Mouse (Mus musculus) E14TG2a.4 (cell line): ENCODE measurements around the gene Igfals.

Source experiments
- H3K27me3 ChIP-seq: 2 replicates; pipeline ENCODE4 v1.6.1; 2014; ENCODE audit warnings: low read length, control low read depth; ENCODE audit not compliant: insufficient read depth
- H3K36me3 ChIP-seq: 2 replicates; pipeline ENCODE4 v1.6.1; 2014; ENCODE audit warnings: low read length, control low read depth; ENCODE audit not compliant: insufficient read depth
- H3K4me1 ChIP-seq: replicated peaks from 2 replicates; pipeline ENCODE4 v1.6.1; 2014; ENCODE audit warnings: low read depth, low read length, control low read depth
- H3K4me3 ChIP-seq: replicated peaks from 2 replicates; pipeline ENCODE4 v1.5.1; 2014; ENCODE audit warnings: mild to moderate bottlenecking, low read length
- H3K9me3 ChIP-seq: 2 replicates; pipeline ENCODE4 v1.6.1; 2014; ENCODE audit warnings: low read length, control low read depth
- CTCF ChIP-seq: conservative IDR thresholded peaks from 2 replicates; pipeline ENCODE4 v1.5.1; 2014; ENCODE audit warnings: low read length
- NANOG ChIP-seq: IDR thresholded peaks from 2 replicates; pipeline ENCODE4 v1.6.1; 2014; ENCODE audit warnings: borderline replicate concordance, low read length, mixed read lengths
- POU5F1 ChIP-seq: IDR thresholded peaks from 2 replicates; pipeline ENCODE4 v1.6.1; 2014; ENCODE audit warnings: low read length, borderline replicate concordance

Igfals gene

GRCm38 (mm10) chr17:24844525-24844924 is 21.3 kb upstream of the Igfals start:
- Histone ChIP-seq H3K9me3 (no peaks in the 10 kb centered on the region), H3K4me1 (peaks cover 26% of the 10 kb centered on the region), H3K4me3 (no peak overlapping the region), H3K27me3 (peaks cover 4% of the 10 kb centered on the region; the same call in 1 of the 2 replicates), H3K36me3 (peaks cover 8% of the 10 kb centered on the region; the same call in 1 of the 2 replicates)
- TF ChIP-seq NANOG, result no peak
- TF ChIP-seq CTCF, result no peak
- no peak for TF ChIP-seq POU5F1

DNA sequence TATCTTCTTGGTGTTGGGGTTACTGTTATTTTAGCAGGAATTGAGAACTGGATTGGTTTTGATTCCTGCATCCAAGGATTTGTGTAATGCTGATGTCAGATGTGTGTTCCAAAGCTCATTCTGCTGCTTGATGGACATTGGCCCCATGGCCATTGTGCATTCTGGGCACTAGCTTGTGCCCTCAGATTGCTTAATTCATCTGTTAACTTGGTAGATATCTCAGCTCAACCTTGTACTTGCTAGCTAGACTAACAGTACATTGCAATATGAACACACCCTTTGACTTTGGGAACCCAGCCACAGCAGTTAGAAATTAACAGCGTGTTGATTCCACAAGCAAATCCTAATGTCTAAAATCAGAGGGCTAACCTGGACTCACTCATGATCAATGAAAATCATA is 18.4 kb upstream of the Igfals start:
- no peak for TF ChIP-seq CTCF
- no peak for TF ChIP-seq POU5F1
- TF ChIP-seq NANOG, result no peak
- Histone ChIP-seq H3K4me3 (no peak overlapping the region), H3K4me1 (peaks cover 36% of the 10 kb centered on the region), H3K9me3 (no peaks in the 10 kb centered on the region), H3K27me3 (peaks cover 13% of the 10 kb centered on the region), H3K36me3 (peaks cover 8% of the 10 kb centered on the region)

DNA sequence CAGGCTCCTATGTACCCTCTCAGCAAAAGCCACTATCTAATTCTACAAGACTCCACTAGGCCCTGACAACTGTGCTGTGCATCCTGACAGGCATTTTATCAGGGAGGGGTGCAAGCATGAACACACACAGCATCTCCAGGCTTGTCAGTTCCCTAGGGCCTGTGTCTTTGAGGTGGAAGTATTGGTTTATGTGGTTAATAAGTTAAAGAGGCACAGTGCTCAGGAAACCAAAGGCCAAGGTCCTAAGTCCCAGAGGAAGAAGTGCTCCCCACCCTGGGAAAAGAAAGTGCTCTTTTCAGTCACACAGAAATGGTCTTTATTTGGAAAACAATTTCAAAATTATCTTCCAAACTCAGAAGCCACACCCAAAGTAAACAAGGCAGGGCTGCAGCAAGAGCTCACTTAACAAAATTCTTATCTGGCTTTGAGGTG is 17.2 kb upstream of the Igfals start:
- Histone ChIP-seq H3K27me3 (peaks cover 13% of the 10 kb centered on the region), H3K4me3 (peak overlapping the region; percentile 98), H3K9me3 (no peaks in the 10 kb centered on the region), H3K4me1 (peaks cover 36% of the 10 kb centered on the region), H3K36me3 (peaks cover 18% of the 10 kb centered on the region)
- TF ChIP-seq POU5F1 (no peak), NANOG (no peak), CTCF (no peak)

GRCm38 (mm10) chr17:24849733-24850064 is 16.1 kb upstream of the Igfals start:
- TF ChIP-seq POU5F1 (no peak), CTCF (no peak), NANOG (no peak)
- H3K4me3 ChIP-seq, result peak overlapping the region; percentile 98

GRCm38 (mm10) chr17:24850065-24850772 is 15.6 kb upstream of the Igfals start, which contains the start of gene Fahd1:
TSS of gene Fahd1 (minus strand) at chr17:24850364.
- Histone ChIP-seq H3K9me3 (no peaks in the 10 kb centered on the region), H3K36me3 (peaks cover 26% of the 10 kb centered on the region), H3K4me1 (peaks cover 23% of the 10 kb centered on the region), H3K27me3 (peaks cover 10% of the 10 kb centered on the region), H3K4me3 (peak within 1 kb of the TSS; percentile 98)
- TF ChIP-seq POU5F1 (no peak), CTCF (no peak), NANOG (no peak)

More at GRCm38 (mm10) chr17:24849733-24850064, 16.1 kb upstream of the Igfals start:
- Histone ChIP-seq H3K4me1 (peaks cover 29% of the 10 kb centered on the region), H3K27me3 (peaks cover 10% of the 10 kb centered on the region), H3K9me3 (no peaks in the 10 kb centered on the region), H3K36me3 (peaks cover 24% of the 10 kb centered on the region)

DNA sequence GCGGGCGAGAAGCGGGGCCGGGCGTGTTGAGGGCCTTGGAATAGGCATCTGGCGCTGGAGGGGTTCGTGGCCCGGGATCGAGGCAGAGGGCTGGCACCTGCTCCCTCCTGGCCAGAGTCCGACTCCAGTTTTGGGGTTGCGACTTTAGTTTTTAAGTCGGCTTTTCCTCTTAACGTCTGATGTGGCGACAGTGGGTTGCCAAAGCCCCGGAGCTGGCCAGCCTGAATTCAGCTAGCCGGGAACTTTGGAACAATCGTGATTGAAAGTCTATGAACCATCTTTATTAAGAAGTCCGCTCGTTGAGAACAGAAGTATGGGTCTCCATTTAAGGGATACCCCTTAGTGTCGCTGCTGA is 15.0 kb upstream of the Igfals start:
- Histone ChIP-seq H3K4me1 (peaks cover 21% of the 10 kb centered on the region), H3K27me3 (peaks cover 10% of the 10 kb centered on the region), H3K36me3 (peaks cover 32% of the 10 kb centered on the region), H3K4me3 (peak overlapping the region; percentile 98), H3K9me3 (no peaks in the 10 kb centered on the region)
- TF ChIP-seq CTCF, result no peak

DNA sequence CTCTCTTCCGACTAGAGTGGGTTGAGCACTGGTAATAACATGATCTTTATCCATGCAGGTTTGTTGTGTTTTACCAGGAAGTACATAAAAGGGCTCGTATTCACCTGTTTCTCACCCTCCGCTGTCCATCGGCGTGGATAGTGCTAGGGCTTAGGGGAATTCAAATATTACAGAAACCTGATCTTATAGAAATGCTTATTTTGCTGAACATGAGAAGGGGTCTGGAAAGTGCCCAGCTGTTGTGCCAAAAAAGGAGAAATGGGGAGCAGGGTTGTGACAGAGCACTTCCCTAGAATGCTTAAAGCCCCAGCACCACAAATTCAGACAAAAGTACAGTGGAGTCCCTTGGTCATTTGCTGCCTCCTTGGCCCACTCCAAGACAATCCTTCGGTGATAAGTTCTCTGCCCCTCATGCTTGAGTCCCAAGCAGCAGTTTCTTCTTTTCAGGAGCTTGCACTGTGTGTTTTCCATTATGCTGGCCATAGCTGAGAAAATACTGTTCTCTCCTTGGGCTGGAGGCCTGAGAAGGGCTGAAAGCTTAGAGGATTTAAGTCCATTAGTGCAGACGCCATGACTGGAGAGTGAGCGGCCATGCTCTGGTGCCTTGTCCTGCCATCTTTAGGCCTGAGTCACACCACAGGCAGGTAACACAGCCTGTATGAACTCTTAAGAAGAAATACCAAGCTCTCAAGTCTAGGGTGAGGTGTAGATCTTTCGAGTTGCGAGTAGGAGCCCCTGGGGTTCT is 14.2 kb upstream of the Igfals start:
- H3K9me3 ChIP-seq, result no peaks in the 10 kb centered on the region
- peaks cover 25% of the 10 kb centered on the region for H3K4me1 ChIP-seq
- H3K36me3 ChIP-seq, result peaks cover 40% of the 10 kb centered on the region
- H3K4me3 ChIP-seq, result peak overlapping the region; percentile 98
- peaks cover 10% of the 10 kb centered on the region for H3K27me3 ChIP-seq
- TF ChIP-seq POU5F1 (no peak), CTCF (no peak), NANOG (no peak)

DNA sequence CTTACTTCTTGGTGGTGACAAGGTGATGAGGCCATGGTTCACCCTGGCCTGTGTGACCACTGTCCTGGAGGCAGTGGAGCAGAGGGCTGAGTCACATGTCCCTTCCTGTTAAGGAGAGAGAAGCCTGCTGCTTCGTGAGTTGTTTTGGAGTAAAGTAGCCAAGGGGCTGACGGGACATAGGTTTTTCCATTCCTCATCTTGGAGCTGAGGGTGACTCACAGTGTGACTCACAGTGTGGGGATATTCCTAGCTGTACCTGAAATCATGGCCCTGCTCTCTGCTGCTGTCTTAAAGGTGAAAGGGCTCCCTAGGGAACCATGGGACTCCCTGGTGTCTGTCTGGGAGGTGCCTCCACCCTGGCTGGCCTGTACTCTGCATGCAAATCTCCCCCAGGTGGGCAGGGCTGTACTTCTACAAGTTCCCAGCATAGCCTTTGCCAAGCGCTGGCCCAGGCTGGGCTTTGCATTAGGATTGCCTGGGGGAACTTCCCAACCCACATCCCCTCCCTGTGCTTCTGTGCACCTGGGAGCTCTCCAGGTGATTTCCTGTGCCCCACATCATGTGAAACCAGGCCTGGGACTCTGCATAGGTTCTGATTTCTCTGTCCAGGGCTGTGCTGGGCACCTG is 9.8 kb upstream of the Igfals start:
- Histone ChIP-seq H3K27me3 (peaks cover 9% of the 10 kb centered on the region), H3K4me3 (no peak overlapping the region), H3K9me3 (no peaks in the 10 kb centered on the region), H3K4me1 (peaks cover 32% of the 10 kb centered on the region), H3K36me3 (peaks cover 61% of the 10 kb centered on the region)
- no peak for TF ChIP-seq POU5F1
- TF ChIP-seq NANOG, result no peak
- no peak for TF ChIP-seq CTCF

DNA sequence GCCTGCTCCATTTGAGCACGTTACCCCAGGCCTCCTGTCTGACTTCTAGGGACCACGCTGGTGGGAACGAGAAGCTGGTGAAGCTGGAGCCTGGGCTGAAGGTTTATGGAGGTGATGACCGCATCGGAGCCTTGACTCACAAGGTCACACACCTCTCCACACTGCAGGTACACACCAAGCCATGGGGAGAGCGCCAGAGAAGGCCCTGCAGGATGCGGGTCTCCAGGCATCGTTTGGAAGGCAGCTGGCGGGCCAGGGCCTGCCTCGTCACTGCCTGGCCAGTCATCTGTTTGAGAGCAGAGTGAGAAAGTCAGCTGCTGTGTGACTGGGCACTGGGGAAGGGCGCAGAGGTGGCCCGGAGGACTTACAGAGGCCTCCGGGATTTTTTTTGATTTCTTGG is 9.2 kb upstream of the Igfals start:
- TF ChIP-seq POU5F1 (no peak), CTCF (no peak), NANOG (no peak)

More for the DNA sequence above, 9.2 kb upstream of the Igfals start:
- peaks cover 67% of the 10 kb centered on the region for H3K36me3 ChIP-seq
- H3K4me1 ChIP-seq, result peaks cover 26% of the 10 kb centered on the region
- H3K27me3 ChIP-seq, result peaks cover 2% of the 10 kb centered on the region
- no peak overlapping the region for H3K4me3 ChIP-seq
- H3K9me3 ChIP-seq, result no peaks in the 10 kb centered on the region
